Mouse (Mus musculus) ES-E14 (cell line): ENCODE results near the gene Ccdc194. TPM values are rescaled to one million over a fixed set of nuclear protein-coding genes. Genes with fewer than 3 reads are reported as not detected.
A peak's percentile ranks its signal among the peaks of the same experiment; 100 is the strongest.

ENCODE experiments used
- DNase-seq: peaks from one replicate; pipeline ENCODE4 v3.0.0-alpha.2; 2013; ENCODE audit warnings: low read depth, low spot score
- H3K27ac ChIP-seq: 2 replicates; pipeline ENCODE4 v1.5.1; 2012; ENCODE audit warnings: low read depth, mild to moderate bottlenecking, low read length, moderate library complexity, mixed read lengths; ENCODE audit not compliant: poor library complexity, insufficient read depth, severe bottlenecking
- H3K36me3 ChIP-seq: 2 replicates; pipeline ENCODE4 v1.6.1; 2012; ENCODE audit warnings: mild to moderate bottlenecking, low read length, moderate library complexity, mixed read lengths; ENCODE audit not compliant: control insufficient read depth, poor library complexity, insufficient read depth, severe bottlenecking
- H3K4me1 ChIP-seq, 2 experiments: fragments of 150-350 bp in 1 of 2; sonication (generic) in 1 of 2; 2 replicates each; pipeline ENCODE4 v1.6.1; 2012; ENCODE audit warnings: low read length in 2 of 2, mild to moderate bottlenecking in 1 of 2, mixed read lengths in 1 of 2; ENCODE audit not compliant: control insufficient read depth in 2 of 2, insufficient read depth in 2 of 2, poor library complexity in 1 of 2
- H3K4me3 ChIP-seq, 2 experiments: fragments of 150-350 bp in 1 of 2; sonication (generic) in 1 of 2; 2 replicates each; pipeline ENCODE4 v1.5.1; 2012; ENCODE audit warnings: low read length in 2 of 2, low read depth in 1 of 2, mild to moderate bottlenecking in 1 of 2, mixed read lengths in 1 of 2; ENCODE audit not compliant: insufficient read depth in 1 of 2, poor library complexity in 1 of 2, severe bottlenecking in 1 of 2
- H3K9ac ChIP-seq: 2 replicates; pipeline ENCODE4 v1.6.1; 2012; ENCODE audit warnings: low read depth, mild to moderate bottlenecking, low read length, mixed read lengths; ENCODE audit not compliant: poor library complexity, insufficient read depth, severe bottlenecking
- H3K9me3 ChIP-seq: fragments of 150-350 bp; sonication (generic); 2 replicates; pipeline ENCODE4 v1.6.1; 2012; ENCODE audit warnings: low read depth, mild to moderate bottlenecking, low read length; ENCODE audit not compliant: control insufficient read depth, insufficient read depth
- CHD2 ChIP-seq: IDR thresholded peaks from 2 replicates; pipeline ENCODE4 v1.6.1; 2014; ENCODE audit warnings: mild to moderate bottlenecking, low read depth, low read length, inconsistent platforms
- HCFC1 ChIP-seq: IDR thresholded peaks from 2 replicates; pipeline ENCODE4 v1.6.1; 2012; ENCODE audit warnings: low read length, inconsistent platforms, borderline replicate concordance; ENCODE audit not compliant: insufficient read depth
- MAFK ChIP-seq: IDR thresholded peaks from 2 replicates; pipeline ENCODE4 v1.6.1; 2014; ENCODE audit warnings: mild to moderate bottlenecking, low read depth, low read length, inconsistent platforms; ENCODE audit not compliant: insufficient read depth
- ZC3H11A ChIP-seq: IDR thresholded peaks from 2 replicates; pipeline ENCODE4 v1.6.1; 2012; ENCODE audit warnings: low read depth, mild to moderate bottlenecking, inconsistent platforms, low read length, borderline replicate concordance
- ZNF384 ChIP-seq: IDR thresholded peaks from 2 replicates; pipeline ENCODE4 v1.6.1; 2012; ENCODE audit warnings: low read depth, low read length, inconsistent platforms
- in situ Hi-C, 2 experiments: fragments of 600-800 bp; cut with MboI; formaldehyde crosslinking; loops; one replicate each; pipeline ENCODE4 v1.15.1; 2025; ENCODE audit warnings: low sequenced_read_pairs in 2 of 2, inconsistent platforms in 1 of 2; ENCODE audit not compliant: unreplicated experiment in 2 of 2
- total RNA-seq: library from RNA; depleted of rRNA; stranded (reverse); fragments of 300-350 nt; gene quantifications from 2 replicates; pipeline ENCODE4 v1.2.3, GENCODE M21; 2012

The Ccdc194 gene
- total RNA-seq, 1 experiment: 2.6 TPM

GRCm38 (mm10) chr8:71516786-71517185 is 8.7 kb downstream of the Ccdc194 start:
- H3K27ac ChIP-seq: no peak overlapping the region
- no peaks in the 10 kb centered on the region for H3K9me3 ChIP-seq
- H3K4me3 ChIP-seq: no peak overlapping the region
- in situ Hi-C loops: no loop called here
- H3K36me3 ChIP-seq: no peaks in the 10 kb centered on the region
- H3K4me1 ChIP-seq: peaks cover 0 to 15% of the 10 kb centered on the region in 2 experiments; a peak in 1 of 4 replicates
- TF ChIP-seq CHD2: no peak
- TF ChIP-seq HCFC1: no peak
- no peak for TF ChIP-seq ZNF384
- TF ChIP-seq MAFK: no peak
- no peak for TF ChIP-seq ZC3H11A
- no peak overlapping the region for H3K9ac ChIP-seq
- DNase-seq: no peak

GRCm38 (mm10) chr8:71515043-71515442 is 10.5 kb downstream of the Ccdc194 start:
- no peak overlapping the region for H3K27ac ChIP-seq
- no peak for DNase-seq
- H3K9me3 ChIP-seq: no peaks in the 10 kb centered on the region
- no peak overlapping the region for H3K9ac ChIP-seq
- TF ChIP-seq ZC3H11A: no peak
- TF ChIP-seq ZNF384: no peak
- TF ChIP-seq HCFC1: no peak
- TF ChIP-seq CHD2: no peak
- TF ChIP-seq MAFK: no peak
- peaks cover 0 to 12% of the 10 kb centered on the region in 2 experiments; a peak in 1 of 4 replicates for H3K4me1 ChIP-seq
- in situ Hi-C loops: no loop called here
- H3K4me3 ChIP-seq: no peak overlapping the region
- H3K36me3 ChIP-seq: no peaks in the 10 kb centered on the region

GRCm38 (mm10) chr8:71513018-71513754 is 12.3 kb downstream of the Ccdc194 start:
- no peak overlapping the region for H3K27ac ChIP-seq
- in situ Hi-C loops: loop anchor here in 1 of 2 experiments (5.0 kb wide), 1 partner anchor 71 kb away; no protein-coding TSS in a partner anchor
- H3K9ac ChIP-seq: no peak overlapping the region
- DNase-seq: no peak
- no peak overlapping the region for H3K4me3 ChIP-seq
- no peak for TF ChIP-seq ZNF384
- TF ChIP-seq ZC3H11A: no peak
- TF ChIP-seq HCFC1: no peak
- TF ChIP-seq MAFK: no peak
- no peak for TF ChIP-seq CHD2
- no peaks in the 10 kb centered on the region for H3K9me3 ChIP-seq
- peaks cover 4 to 14% of the 10 kb centered on the region in 2 experiments; a peak in 1 of 4 replicates for H3K4me1 ChIP-seq
- no peaks in the 10 kb centered on the region for H3K36me3 ChIP-seq

- H3K9ac ChIP-seq: no peak within 1 kb of the TSS
These were observed 13.9 kb downstream of the Ccdc194 start, which contains the start of gene Plvap for GRCm38 (mm10) chr8:71511644-71512043. TSS of gene Plvap (minus strand) at chr8:71511752.

More at GRCm38 (mm10) chr8:71511644-71512043, 13.9 kb downstream of the Ccdc194 start, which contains the start of gene Plvap:
- Histone ChIP-seq H3K9me3 (no peaks in the 10 kb centered on the region), H3K36me3 (no peaks in the 10 kb centered on the region), H3K4me1 (peaks cover 4 to 8% of the 10 kb centered on the region in 2 experiments; a peak in 1 of 4 replicates), H3K27ac (no peak within 1 kb of the TSS), H3K4me3 (peak within 1 kb of the TSS; percentile 32 to 42; a peak in 3 of 4 replicates)
- TF ChIP-seq MAFK: no peak
- in situ Hi-C loops: loop anchor here in 1 of 2 experiments (5.0 kb wide), 1 partner anchor 69 kb away; no protein-coding TSS in a partner anchor
- no peak for DNase-seq
